Mouse (Mus musculus) erythroblast, embryonic 14.5 days (primary cell): Measurements from ENCODE around the gene Gm10198. TPM values are rescaled to one million over a fixed set of nuclear protein-coding genes. Genes with fewer than 3 reads are reported as not detected.
A peak's percentile ranks its signal among the peaks of the same experiment; 100 is the strongest.

Experiments used
- H3K27me3 ChIP-seq: 2 replicates; pipeline ENCODE4 v1.6.1; 2012; ENCODE audit warnings: inconsistent platforms; ENCODE audit not compliant: control insufficient read depth
- H3K36me3 ChIP-seq: 2 replicates; pipeline ENCODE4 v1.6.1; 2012; ENCODE audit warnings: mild to moderate bottlenecking, inconsistent platforms; ENCODE audit not compliant: control insufficient read depth
- H3K4me1 ChIP-seq: 2 replicates; pipeline ENCODE4 v1.6.1; 2012; ENCODE audit warnings: inconsistent platforms; ENCODE audit not compliant: control insufficient read depth
- H3K4me3 ChIP-seq: replicated peaks from 2 replicates; pipeline ENCODE3; 2012; ENCODE audit warnings: moderate library complexity, mild to moderate bottlenecking, inconsistent platforms
- H3K9me3 ChIP-seq: 2 replicates; pipeline ENCODE4 v1.6.1; 2012; ENCODE audit warnings: low read length, inconsistent platforms, mixed read lengths; ENCODE audit not compliant: control insufficient read depth
- GATA1 ChIP-seq: IDR thresholded peaks from 2 replicates; pipeline ENCODE4 v1.6.1; 2012; ENCODE audit warnings: low read length, inconsistent platforms, mixed read lengths
- TAL1 ChIP-seq: IDR thresholded peaks from 3 replicates; pipeline ENCODE4 v1.6.1; 2012; ENCODE audit warnings: low read length, inconsistent platforms, mixed read lengths
- polyA plus RNA-seq: library from polyadenylated mRNA; stranded (reverse); fragments of >175 nt; gene quantifications from 2 replicates; pipeline ENCODE4 v1.2.3, GENCODE M21; 2012

Gene Gm10198
- polyA plus RNA-seq, 1 experiment: not detected

GRCm38 (mm10) chr13:111634163-111635160, 41.9 kb downstream of the Gm10198 start:
- H3K4me1 ChIP-seq: peaks cover 18% of the 10 kb centered on the region
- H3K27me3 ChIP-seq: no peaks in the 10 kb centered on the region
- H3K36me3 ChIP-seq: no peaks in the 10 kb centered on the region
- peak overlapping the region; percentile 17 for H3K4me3 ChIP-seq
- H3K9me3 ChIP-seq: peaks cover 3% of the 10 kb centered on the region; the same call in 1 of the 2 replicates
- TF ChIP-seq TAL1 (no peak), GATA1 (no peak)

DNA sequence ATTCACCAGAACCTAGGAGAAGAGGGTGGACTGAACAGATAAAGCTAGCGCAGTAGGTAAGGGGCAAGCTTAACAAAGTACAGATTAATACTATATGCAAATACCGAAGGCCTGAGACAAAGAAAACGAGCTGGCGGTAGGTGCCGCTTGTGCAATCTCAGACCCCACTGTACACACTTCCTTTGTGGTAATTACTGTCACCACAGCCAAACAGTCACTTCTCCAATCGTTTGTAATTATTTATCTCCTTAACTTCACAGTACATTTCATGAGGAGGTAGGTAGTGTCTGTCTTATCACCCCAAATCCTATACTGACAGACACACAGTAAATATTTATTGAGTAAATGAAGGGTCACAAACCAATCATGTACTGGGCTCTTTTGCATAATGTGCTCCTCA, 47.7 kb downstream of the Gm10198 start:
- H3K4me3 ChIP-seq: no peak overlapping the region
- peaks cover 8% of the 10 kb centered on the region for H3K4me1 ChIP-seq
- no peaks in the 10 kb centered on the region for H3K36me3 ChIP-seq
- TF ChIP-seq TAL1 (no peak), GATA1 (no peak)
- H3K27me3 ChIP-seq: peaks cover 7% of the 10 kb centered on the region; the same call in 1 of the 2 replicates
- peaks cover 3% of the 10 kb centered on the region; the same call in 1 of the 2 replicates for H3K9me3 ChIP-seq

Other genes with a start within 250 kb of the Gm10198 start
- 0.45 and 0.73 TPM in 2 replicates for gene Gpbp1, start 102.7 kb upstream of the Gm10198 start, polyA plus RNA-seq
- not detected in 2 replicates for gene Gm49496, start 42.8 kb upstream of the Gm10198 start, polyA plus RNA-seq
- gene Mier3, start 88.2 kb downstream of the Gm10198 start, polyA plus RNA-seq: 0.22 and 0.37 TPM in 2 replicates
- gene Map3k1, start 216.2 kb downstream of the Gm10198 start, polyA plus RNA-seq: 1.5 and 2.1 TPM in 2 replicates